ENCODE assay signal across 9 mouse cellular contexts in the genomic region with DNA sequence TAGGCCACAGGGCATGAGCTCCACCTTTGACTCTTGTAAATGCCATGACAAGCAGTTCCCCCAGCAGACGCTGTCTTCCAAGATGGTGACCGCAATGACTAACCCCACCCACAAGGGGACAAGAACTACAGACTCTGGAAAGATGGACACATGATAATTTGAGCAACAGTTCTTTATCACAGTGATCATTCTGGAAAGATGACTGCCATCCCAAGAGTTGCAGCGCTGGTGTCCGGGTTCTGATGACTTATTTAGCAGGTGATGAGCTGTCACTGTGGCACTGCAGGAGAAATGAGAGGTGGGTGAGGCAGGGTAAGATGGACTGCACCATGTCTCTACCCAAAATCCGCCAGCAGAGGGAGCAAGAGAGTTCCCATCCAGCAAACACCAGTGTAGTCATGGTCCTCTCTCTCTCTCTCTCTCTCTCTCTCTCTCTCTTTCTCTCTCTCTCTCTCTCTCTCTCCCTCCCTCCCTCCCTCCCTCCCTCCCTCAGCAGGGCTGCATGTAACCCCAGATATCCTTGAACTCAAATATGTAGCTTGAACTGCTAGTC. TPM values are rescaled to one million over a fixed set of nuclear protein-coding genes. Genes with fewer than 3 reads are reported as not detected.
DNase-seq lines count a peak whose midpoint lies in the region; ATAC-seq and TF ChIP-seq lines count a peak whose summit lies in the region.
"Had no signal": no experiment of that assay in that cellular context is flagged by ENCODE, and none has a peak within 500 bp of the region (broad histone marks: within the 10 kb centered on the region; RNA-seq: fewer than 3 reads in every experiment).

No protein-coding gene starts in this region.

- no peak overlapping the region for H3K4me3 ChIP-seq in forebrain, embryonic 11.5 days (ENCODE audit: low read depth, low read length)
- H3K4me3 ChIP-seq in kidney, postnatal 0 days (replicated peaks; ENCODE audit: low read depth, low read length), result no peak overlapping the region
- H3K4me3 ChIP-seq in lung, adult 2 months (replicated peaks; ENCODE audit: extremely low read depth, low read depth, low read length), result no peak overlapping the region
- H3K4me3 ChIP-seq in olfactory bulb, adult 2 months (ENCODE audit: insufficient read depth, low read depth, low read length), result no peak overlapping the region
- H3K4me3 ChIP-seq: heart, embryonic 15.5 days had no signal

- peaks cover 2% of the 10 kb centered on the region for H3K4me1 ChIP-seq in forebrain, embryonic 11.5 days (replicated peaks; ENCODE audit: control insufficient read depth, insufficient read depth, low read length)
- no peaks in the 10 kb centered on the region for H3K4me1 ChIP-seq in kidney, postnatal 0 days (replicated peaks; ENCODE audit: insufficient read depth, low read length)
- H3K4me1 ChIP-seq in lung, adult 2 months (ENCODE audit: control insufficient read depth, insufficient read depth, low read length), result no peaks in the 10 kb centered on the region
- peaks cover 6% of the 10 kb centered on the region; the same call in 1 of the 2 replicates for H3K4me1 ChIP-seq in olfactory bulb, adult 2 months (ENCODE audit: control insufficient read depth, insufficient read depth, low read length)

- H3K4me2 ChIP-seq in forebrain, embryonic 11.5 days (ENCODE audit: low read depth, low read length, severe bottlenecking), result no peak overlapping the region
- no peak overlapping the region for H3K4me2 ChIP-seq in kidney, postnatal 0 days (ENCODE audit: low read length)
- H3K4me2 ChIP-seq: heart, embryonic 15.5 days had no signal

- no peak for TF ChIP-seq POLR2A in lung, adult 2 months (IDR thresholded peaks at IDR 0.05; ENCODE audit: borderline replicate concordance, extremely low read depth, low read depth, low read length)
- no peak for TF ChIP-seq POLR2A in olfactory bulb, adult 2 months (IDR thresholded peaks at IDR 0.05; ENCODE audit: insufficient read depth, low read depth, low read length)

- H3K27ac ChIP-seq in forebrain, embryonic 11.5 days (ENCODE audit: low read depth, low read length), result no peak overlapping the region
- no peak overlapping the region for H3K27ac ChIP-seq in kidney, postnatal 0 days
- H3K27ac ChIP-seq in olfactory bulb, adult 2 months (ENCODE audit: insufficient read depth, low read depth, low read length), result no peak overlapping the region
- H3K27ac ChIP-seq: heart, embryonic 15.5 days had no signal

- peak; percentile 55; the same call in 1 of the 2 replicates for ATAC-seq in forebrain, embryonic 11.5 days (replicated peaks; ENCODE audit: low FRiP score)
- ATAC-seq in kidney, postnatal 0 days (replicated peaks; ENCODE audit: low FRiP score, low read depth), result no peak

- WGBS in forebrain, embryonic 11.5 days, result 37% methylated on average over 5 of the region's 5 CpGs
- 32% methylated on average over 5 of the region's 5 CpGs for WGBS in kidney, postnatal 0 days
- WGBS in lung, adult 2 months, result 29% methylated on average over 5 of the region's 5 CpGs
- WGBS in olfactory bulb, adult 2 months, result 33% methylated on average over 5 of the region's 5 CpGs

- H3K9me3 ChIP-seq in forebrain, embryonic 11.5 days (ENCODE audit: control insufficient read depth, low read length), result no peaks in the 10 kb centered on the region
- H3K9me3 ChIP-seq in kidney, postnatal 0 days (replicated peaks; ENCODE audit: low read length), result no peaks in the 10 kb centered on the region
- H3K9me3 ChIP-seq: heart, embryonic 15.5 days had no signal

- peak; percentile 38 for DNase-seq in urinary bladder, adult 2 months (ENCODE audit: low spot score)
- DNase-seq in urinary bladder, postnatal 4 days (ENCODE audit: low spot score in 2 of 2), result no peak
- DNase-seq in brain, adult 2 months (ENCODE audit: low read depth, low spot score), result peak; percentile 91
- DNase-seq in forebrain, embryonic 11.5 days (ENCODE audit: low spot score), result peak; percentile 86
- DNase-seq in kidney, postnatal 0 days (ENCODE audit: low spot score), result peak; percentile 58
- peak; percentile 65 for DNase-seq in lung, adult 2 months
- peak; percentile 65 for DNase-seq in urinary bladder, postnatal 14 days (ENCODE audit: low spot score)

- H3K9ac ChIP-seq in forebrain, embryonic 11.5 days (ENCODE audit: low read length), result no peak overlapping the region
- no peak overlapping the region for H3K9ac ChIP-seq in kidney, postnatal 0 days (ENCODE audit: low read depth, low read length)
- H3K9ac ChIP-seq: heart, embryonic 15.5 days had no signal

- no peaks in the 10 kb centered on the region for H3K27me3 ChIP-seq in forebrain, embryonic 11.5 days (ENCODE audit: control insufficient read depth, insufficient read depth, low read length)
- no peaks in the 10 kb centered on the region for H3K27me3 ChIP-seq in kidney, postnatal 0 days (ENCODE audit: insufficient read depth, low read length)

- no peaks in the 10 kb centered on the region for H3K36me3 ChIP-seq in forebrain, embryonic 11.5 days (ENCODE audit: control insufficient read depth, insufficient read depth, low read length)
- no peaks in the 10 kb centered on the region for H3K36me3 ChIP-seq in kidney, postnatal 0 days (ENCODE audit: insufficient read depth, low read length)
- H3K36me3 ChIP-seq: heart, embryonic 15.5 days had no signal

- TF ChIP-seq CTCF in kidney, postnatal 0 days (IDR thresholded peaks at IDR 0.05; ENCODE audit: low read depth), result peak; percentile 78
- peak; percentile 85 for TF ChIP-seq CTCF in lung, adult 2 months (IDR thresholded peaks at IDR 0.05; ENCODE audit: insufficient read depth, low read length)
- TF ChIP-seq CTCF in olfactory bulb, adult 2 months (IDR thresholded peaks at IDR 0.05; ENCODE audit: insufficient read depth, low read depth, low read length), result peak; percentile 12; the same call in 1 of the 2 replicates

RNA-seq across cellular contexts. Expression of a gene that starts 5.3 kb away (rescaled TPM):
- polyA plus RNA-seq in urinary bladder, adult 2 months (2012; rRNA removed), result 10.0 and 12.5 TPM in 2 replicates
- 22.3 and 25.3 TPM in 2 replicates for polyA plus RNA-seq in forebrain, embryonic 11.5 days (2014; fragmentation: Nextera tagmentation; extraction: Ambion mirVana)
- 17.1 and 19.2 TPM in 2 replicates for polyA plus RNA-seq in kidney, postnatal 0 days (2015; fragmentation: Nextera tagmentation; extraction: Ambion mirVana)
- polyA plus RNA-seq in lung, adult 2 months (2012; rRNA removed), result 9.5 and 10.3 TPM in 2 replicates
- polyA plus RNA-seq in olfactory bulb, adult 2 months (2012; ENCODE audit: insufficient read depth, insufficient read length, low replicate concordance, missing spikeins), result not detected in 2 replicates

RNA-seq across cellular contexts. Expression of a gene that starts 5.3 kb away (rescaled TPM):
- 127 TPM in 2 replicates for polyA plus RNA-seq in urinary bladder, adult 2 months (2012; rRNA removed)
- polyA plus RNA-seq in forebrain, embryonic 11.5 days (2014; fragmentation: Nextera tagmentation; extraction: Ambion mirVana), result 115 and 124 TPM in 2 replicates
- 113 and 136 TPM in 2 replicates for polyA plus RNA-seq in kidney, postnatal 0 days (2015; fragmentation: Nextera tagmentation; extraction: Ambion mirVana)
- 250 and 268 TPM in 2 replicates for polyA plus RNA-seq in lung, adult 2 months (2012; rRNA removed)
- polyA plus RNA-seq in olfactory bulb, adult 2 months (2012; ENCODE audit: insufficient read depth, insufficient read length, low replicate concordance, missing spikeins), result not detected in 2 replicates

RNA-seq across cellular contexts. Expression of a gene that starts 22.8 kb away (rescaled TPM):
- 0.63 and 0.69 TPM in 2 replicates for polyA plus RNA-seq in urinary bladder, adult 2 months (2012; rRNA removed)
- 0.23 TPM in 1 of 2 replicates, not detected in the other for polyA plus RNA-seq in forebrain, embryonic 11.5 days (2014; fragmentation: Nextera tagmentation; extraction: Ambion mirVana)
- polyA plus RNA-seq in kidney, postnatal 0 days (2015; fragmentation: Nextera tagmentation; extraction: Ambion mirVana), result 0.08 and 0.11 TPM in 2 replicates
- polyA plus RNA-seq in lung, adult 2 months (2012; rRNA removed), result 1.0 and 10.5 TPM in 2 replicates
- not detected in 2 replicates for polyA plus RNA-seq in olfactory bulb, adult 2 months (2012; ENCODE audit: insufficient read depth, insufficient read length, low replicate concordance, missing spikeins)

RNA-seq across cellular contexts. Expression of a gene that starts 30.2 kb away (rescaled TPM):
- 0.38 and 0.41 TPM in 2 replicates for polyA plus RNA-seq in urinary bladder, adult 2 months (2012; rRNA removed)
- 0.13 and 0.23 TPM in 2 replicates for polyA plus RNA-seq in forebrain, embryonic 11.5 days (2014; fragmentation: Nextera tagmentation; extraction: Ambion mirVana)
- 0.04 and 0.14 TPM in 2 replicates for polyA plus RNA-seq in kidney, postnatal 0 days (2015; fragmentation: Nextera tagmentation; extraction: Ambion mirVana)
- 11.2 and 11.7 TPM in 2 replicates for polyA plus RNA-seq in lung, adult 2 months (2012; rRNA removed)
- not detected in 2 replicates for polyA plus RNA-seq in olfactory bulb, adult 2 months (2012; ENCODE audit: insufficient read depth, insufficient read length, low replicate concordance, missing spikeins)

RNA-seq across cellular contexts. Expression of a gene that starts 33.9 kb away (rescaled TPM):
- polyA plus RNA-seq in urinary bladder, adult 2 months (2012; rRNA removed), result 85.0 and 110 TPM in 2 replicates
- 60.9 and 68.9 TPM in 2 replicates for polyA plus RNA-seq in forebrain, embryonic 11.5 days (2014; fragmentation: Nextera tagmentation; extraction: Ambion mirVana)
- 51.1 and 52.4 TPM in 2 replicates for polyA plus RNA-seq in kidney, postnatal 0 days (2015; fragmentation: Nextera tagmentation; extraction: Ambion mirVana)
- 164 and 175 TPM in 2 replicates for polyA plus RNA-seq in lung, adult 2 months (2012; rRNA removed)
- not detected in 2 replicates for polyA plus RNA-seq in olfactory bulb, adult 2 months (2012; ENCODE audit: insufficient read depth, insufficient read length, low replicate concordance, missing spikeins)

Comparison
In these comparisons a context has a peak if more than half of its experiments do, and no peak if none do; other contexts are left out.
1. DNase-seq: peak in urinary bladder, adult 2 months (single experiment), brain, adult 2 months (single experiment), forebrain, embryonic 11.5 days (single experiment), kidney, postnatal 0 days (single experiment), lung, adult 2 months (single experiment) and urinary bladder, postnatal 14 days (single experiment); none in urinary bladder, postnatal 4 days (0 of 2).
2. CTCF ChIP-seq: peak in every context shown above with its lines; median percentile 85 in lung, adult 2 months; 78 in kidney, postnatal 0 days; 12 in olfactory bulb, adult 2 months.
3. RNA of a gene that starts 5.3 kb away (polyA plus RNA-seq): 22.3 to 25.3 TPM in forebrain, embryonic 11.5 days, 17.1 to 19.2 TPM in kidney, postnatal 0 days, 10.0 to 12.5 TPM in urinary bladder, adult 2 months and 9.5 to 10.3 TPM in lung, adult 2 months; not detected in olfactory bulb, adult 2 months; every median in the first group is over 10 times any median in the second.